Mouse (Mus musculus) bone marrow, adult 2 months (tissue): Measurements from ENCODE around the gene Trmu.

Experiments used
- CTCF ChIP-seq: fragments of 200-500 bp; IDR thresholded peaks from 2 replicates; pipeline ENCODE4 v1.5.1; 2011; ENCODE audit warnings: low read length, control low read depth; ENCODE audit not compliant: control insufficient read depth, insufficient read depth
- POLR2A ChIP-seq: fragments of 200-500 bp; IDR thresholded peaks from 2 replicates; pipeline ENCODE4 v1.6.1; 2011; ENCODE audit warnings: low read depth, mild to moderate bottlenecking, control low read depth, low read length, borderline replicate concordance; ENCODE audit not compliant: control insufficient read depth

DNA sequence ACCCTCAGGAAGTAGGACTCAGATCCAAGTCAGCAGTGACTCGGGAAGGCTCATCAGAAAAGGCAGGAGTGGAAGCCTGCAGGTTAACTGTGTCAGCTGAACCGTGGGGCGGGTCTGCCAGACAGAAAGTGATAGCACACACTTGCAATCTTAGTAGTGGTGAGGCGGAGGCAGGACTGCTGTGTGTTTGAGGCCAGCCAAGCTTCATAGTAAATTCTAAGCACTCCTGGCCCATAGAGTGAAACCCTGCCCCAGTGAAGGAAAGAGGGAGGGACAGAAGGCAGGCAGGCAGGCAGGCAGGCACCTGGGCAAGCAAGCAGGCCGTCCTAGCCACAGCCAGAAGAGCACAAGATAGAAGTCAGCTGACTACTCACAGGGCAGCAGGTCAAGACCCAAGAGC, 6.5 kb downstream of the Trmu start:
- TF ChIP-seq POLR2A: no peak
- TF ChIP-seq CTCF: no peak
